Mouse (Mus musculus) forebrain, embryonic 11.5 days (tissue): ENCODE measurements at regions not wholly inside any gene's neighbourhood (a gene's known extent, or its start where the extent isn't known, plus 50 kb on each side); places are given as distances from the start of the nearest gene placed in this dataset.

Experiments
- ATAC-seq: fragments of 200-750 bp; cut with Nextera tagmentation; replicated peaks from 2 replicates; pipeline ENCODE4 v1.8.0; 2017; ENCODE audit warnings: moderate TSS enrichment; ENCODE audit not compliant: low FRiP score
- DNase-seq: peaks from one replicate; pipeline ENCODE4 v3.0.0-alpha.2; 2017; ENCODE audit warnings: low spot score
- H3K27ac ChIP-seq: fragments of 300-500 bp; sonication (generic); 2 replicates; pipeline ENCODE4 v1.5.1; 2014; ENCODE audit warnings: low read depth, low read length
- H3K27me3 ChIP-seq: fragments of 300-500 bp; sonication (generic); 2 replicates; pipeline ENCODE4 v1.6.1; 2014; ENCODE audit warnings: mild to moderate bottlenecking, low read length, mixed read lengths; ENCODE audit not compliant: control insufficient read depth, insufficient read depth
- H3K36me3 ChIP-seq: fragments of 300-500 bp; sonication (generic); 2 replicates; pipeline ENCODE4 v1.6.1; 2014; ENCODE audit warnings: mild to moderate bottlenecking, low read length, moderate library complexity, mixed read lengths; ENCODE audit not compliant: control insufficient read depth, insufficient read depth
- H3K4me1 ChIP-seq: fragments of 300-500 bp; sonication (generic); replicated peaks from 2 replicates; pipeline ENCODE4 v1.6.1; 2014; ENCODE audit warnings: low read length, mixed read lengths; ENCODE audit not compliant: control insufficient read depth, insufficient read depth
- H3K4me2 ChIP-seq: fragments of 300-500 bp; sonication (generic); 2 replicates; pipeline ENCODE4 v1.6.1; 2014; ENCODE audit warnings: low read depth, mild to moderate bottlenecking, low read length, moderate library complexity, mixed read lengths; ENCODE audit not compliant: severe bottlenecking
- H3K4me3 ChIP-seq: fragments of 300-500 bp; sonication (generic); 2 replicates; pipeline ENCODE4 v1.5.1; 2014; ENCODE audit warnings: low read depth, low read length
- H3K9ac ChIP-seq: fragments of 300-500 bp; sonication (generic); 2 replicates; pipeline ENCODE4 v1.6.1; 2014; ENCODE audit warnings: low read length
- H3K9me3 ChIP-seq: fragments of 300-500 bp; sonication (generic); 2 replicates; pipeline ENCODE4 v1.6.1; 2016; ENCODE audit warnings: low read length, mixed read lengths; ENCODE audit not compliant: control insufficient read depth
- WGBS: fragments of 180-500 bp; shearing (Covaris S2); extraction: QIAGEN DNeasy Blood & Tissue Kit; methylation state at CpG from one replicate; pipeline ENCODE4 v1.1.7; 2014; 5-methylcytosine and 5-hydroxymethylcytosine counted together

GRCm38 (mm10) chr4:105315095-105315494 is 157.9 kb downstream of the Plpp3 start:
- H3K27me3 ChIP-seq = no peaks in the 10 kb centered on the region
- H3K4me1 ChIP-seq = no peaks in the 10 kb centered on the region
- H3K36me3 ChIP-seq = no peaks in the 10 kb centered on the region
- no peaks in the 10 kb centered on the region for H3K9me3 ChIP-seq
- H3K4me2 ChIP-seq = no peak overlapping the region
- DNase-seq = no peak
- no peak for ATAC-seq
- H3K9ac ChIP-seq = no peak overlapping the region
- H3K27ac ChIP-seq = no peak overlapping the region
- WGBS = 83% methylated on average over 5 of the region's 5 CpGs
- H3K4me3 ChIP-seq = no peak overlapping the region

GRCm38 (mm10) chr4:105316478-105317206 is 159.5 kb downstream of the Plpp3 start:
- no peak for ATAC-seq
- no peaks in the 10 kb centered on the region for H3K27me3 ChIP-seq
- DNase-seq = no peak
- no peak overlapping the region for H3K27ac ChIP-seq
- no peaks in the 10 kb centered on the region for H3K36me3 ChIP-seq
- no peak overlapping the region for H3K4me3 ChIP-seq
- WGBS = 78% methylated on average over 12 of the region's 12 CpGs
- H3K4me2 ChIP-seq = no peak overlapping the region
- H3K9ac ChIP-seq = no peak overlapping the region
- H3K4me1 ChIP-seq = no peaks in the 10 kb centered on the region
- H3K9me3 ChIP-seq = no peaks in the 10 kb centered on the region

- no peak overlapping the region for H3K4me3 ChIP-seq
- WGBS = 93% methylated on average over 2 of the region's 2 CpGs
- H3K27ac ChIP-seq = no peak overlapping the region
- H3K27me3 ChIP-seq = no peaks in the 10 kb centered on the region
- no peak overlapping the region for H3K9ac ChIP-seq
- H3K4me2 ChIP-seq = no peak overlapping the region
- no peak for ATAC-seq
- H3K36me3 ChIP-seq = no peaks in the 10 kb centered on the region
- no peaks in the 10 kb centered on the region for H3K9me3 ChIP-seq
- no peak for DNase-seq
- H3K4me1 ChIP-seq = no peaks in the 10 kb centered on the region
Measured at GRCm38 (mm10) chr4:105318421-105318820, 161.3 kb downstream of the Plpp3 start.

- H3K27ac ChIP-seq = no peak overlapping the region
- no peaks in the 10 kb centered on the region for H3K27me3 ChIP-seq
- no peak overlapping the region for H3K9ac ChIP-seq
- no peak overlapping the region for H3K4me3 ChIP-seq
- 0 out of 2 replicates have a peak, but pooled peaks cover 2% of the 10 kb centered on the region for H3K4me1 ChIP-seq
- no peaks in the 10 kb centered on the region for H3K36me3 ChIP-seq
- H3K9me3 ChIP-seq = no peaks in the 10 kb centered on the region
- no peak for DNase-seq
- ATAC-seq = no peak
- 76% methylated on average over 1 of the region's 1 CpGs for WGBS
- H3K4me2 ChIP-seq = no peak overlapping the region
Measured at GRCm38 (mm10) chr4:105323446-105323845, 166.3 kb downstream of the Plpp3 start.

GRCm38 (mm10) chr4:105326989-105327388 is 169.8 kb downstream of the Plpp3 start:
- Histone ChIP-seq H3K27ac (no peak overlapping the region), H3K4me3 (no peak overlapping the region), H3K36me3 (no peaks in the 10 kb centered on the region), H3K9ac (no peak overlapping the region), H3K9me3 (no peaks in the 10 kb centered on the region), H3K27me3 (no peaks in the 10 kb centered on the region), H3K4me1 (peaks cover 4% of the 10 kb centered on the region; the same call in 1 of the 2 replicates), H3K4me2 (no peak overlapping the region)
- ATAC-seq = no peak
- DNase-seq = no peak
- 42% methylated on average over 3 of the region's 3 CpGs for WGBS

GRCm38 (mm10) chr4:105327711-105328471 is 170.7 kb downstream of the Plpp3 start:
- no peak overlapping the region for H3K4me3 ChIP-seq

GRCm38 (mm10) chr4:105328776-105329175 is 171.6 kb downstream of the Plpp3 start:
- no peak for DNase-seq
- Histone ChIP-seq H3K9me3 (no peaks in the 10 kb centered on the region), H3K4me3 (no peak overlapping the region), H3K4me1 (peaks cover 4% of the 10 kb centered on the region; the same call in 1 of the 2 replicates), H3K27me3 (no peaks in the 10 kb centered on the region), H3K36me3 (no peaks in the 10 kb centered on the region), H3K27ac (no peak overlapping the region), H3K9ac (no peak overlapping the region), H3K4me2 (no peak overlapping the region)
- no peak for ATAC-seq
- WGBS = 84% methylated on average over 10 of the region's 10 CpGs

More at GRCm38 (mm10) chr4:105327711-105328471, 170.7 kb downstream of the Plpp3 start:
- no peaks in the 10 kb centered on the region for H3K9me3 ChIP-seq
- DNase-seq = no peak
- no peak for ATAC-seq
- no peak overlapping the region for H3K9ac ChIP-seq
- 68% methylated on average over 5 of the region's 5 CpGs for WGBS
- no peak overlapping the region for H3K4me2 ChIP-seq
- H3K27me3 ChIP-seq = no peaks in the 10 kb centered on the region
- H3K4me1 ChIP-seq = peaks cover 4% of the 10 kb centered on the region; the same call in 1 of the 2 replicates
- no peak overlapping the region for H3K27ac ChIP-seq
- no peaks in the 10 kb centered on the region for H3K36me3 ChIP-seq

GRCm38 (mm10) chr4:105332081-105332480 is 174.9 kb downstream of the Plpp3 start:
- Histone ChIP-seq H3K4me1 (peaks cover 2% of the 10 kb centered on the region; the same call in 1 of the 2 replicates), H3K4me3 (no peak overlapping the region), H3K9me3 (no peaks in the 10 kb centered on the region), H3K36me3 (no peaks in the 10 kb centered on the region), H3K4me2 (no peak overlapping the region), H3K9ac (no peak overlapping the region), H3K27ac (no peak overlapping the region), H3K27me3 (no peaks in the 10 kb centered on the region)
- DNase-seq = no peak
- WGBS = 91% methylated on average over 10 of the region's 10 CpGs
- no peak for ATAC-seq
